Mouse (Mus musculus) gastrocnemius, postnatal 25 days (tissue): ENCODE measurements around the gene Ccr7. TPM values are rescaled to one million over a fixed set of nuclear protein-coding genes. Genes with fewer than 3 reads are reported as not detected.

Experiments used
- DNase-seq: peaks from one replicate; pipeline ENCODE4 v3.0.0; 2022
- total RNA-seq, 2 experiments: library from RNA; stranded (reverse); gene quantifications; 1 replicate in 1 of 2; 2 replicates in 1 of 2; pipeline ENCODE4 v1.2.3; 2021

Ccr7 gene
- total RNA-seq, 2 experiments from 2014 or later, result not detected

- DNase-seq, result no peak
These were observed 38.9 kb downstream of the Ccr7 start for GRCm38 (mm10) chr11:99115940-99116339.

DNA sequence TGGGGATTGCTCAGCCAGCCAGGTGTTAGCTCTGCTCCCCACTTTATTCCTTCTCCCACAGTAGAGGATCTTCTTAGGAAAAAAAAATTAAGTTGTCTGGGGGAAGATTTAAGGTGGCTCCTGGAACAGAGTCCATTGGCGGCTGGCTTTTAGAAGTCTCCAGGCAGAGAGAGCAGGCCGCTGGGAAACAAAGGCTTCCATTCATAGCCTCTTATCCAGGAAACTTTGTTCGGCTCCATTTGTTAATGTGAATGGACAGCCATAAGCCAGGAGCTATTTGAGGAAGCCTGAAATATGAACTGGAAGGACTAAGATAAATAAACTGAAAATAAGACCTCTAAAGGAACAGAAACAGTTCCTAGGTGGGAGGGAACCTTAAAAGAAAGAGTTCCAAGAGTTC is 41.8 kb downstream of the Ccr7 start:
- no peak for DNase-seq

DNA sequence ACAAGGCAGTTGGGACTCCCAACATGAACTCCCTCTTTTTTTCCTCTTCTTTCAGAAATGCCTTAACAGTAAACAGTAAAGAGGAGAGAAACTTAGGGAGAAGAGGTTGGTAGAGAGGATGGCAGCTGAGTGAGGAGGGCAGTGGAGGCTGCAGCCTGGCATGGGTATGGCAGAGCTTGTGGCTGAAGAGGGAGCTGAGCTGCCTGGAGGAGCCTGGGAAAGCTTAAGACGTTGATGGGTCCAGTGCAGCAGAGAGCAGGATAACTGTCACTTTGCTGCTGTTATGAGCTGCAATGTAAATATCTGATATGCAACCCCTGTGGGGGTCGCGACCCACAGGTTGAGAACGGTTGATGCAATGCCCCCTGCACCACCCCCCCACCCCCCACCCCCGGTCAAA is 42.2 kb downstream of the Ccr7 start:
- no peak for DNase-seq

- no peak for DNase-seq
These were observed 43.2 kb downstream of the Ccr7 start for GRCm38 (mm10) chr11:99111631-99112030.

DNA sequence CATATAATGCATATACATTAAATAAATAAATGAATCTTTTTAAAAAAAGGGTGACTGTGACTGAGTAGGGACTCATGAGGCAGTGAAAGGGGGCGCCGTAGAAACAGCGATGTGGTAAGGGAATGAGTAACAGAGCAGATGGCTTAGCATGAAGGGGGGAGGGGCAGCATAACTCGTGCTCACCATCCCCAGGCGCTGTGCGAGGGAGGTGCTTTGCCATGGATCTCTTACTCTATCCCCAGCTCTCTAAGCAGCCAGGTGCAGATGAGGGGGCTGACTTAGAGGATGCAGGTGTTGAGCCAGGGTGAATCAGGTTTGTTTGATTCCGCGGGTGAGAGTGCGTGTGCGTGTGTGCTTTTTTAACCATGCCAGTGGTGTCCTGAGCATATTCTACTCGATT is 43.7 kb downstream of the Ccr7 start:
- no peak for DNase-seq

- DNase-seq, result no peak
These were observed 44.3 kb downstream of the Ccr7 start for GRCm38 (mm10) chr11:99110370-99111110.

GRCm38 (mm10) chr11:99108296-99108695 is 46.6 kb downstream of the Ccr7 start:
- DNase-seq, result no peak

DNA sequence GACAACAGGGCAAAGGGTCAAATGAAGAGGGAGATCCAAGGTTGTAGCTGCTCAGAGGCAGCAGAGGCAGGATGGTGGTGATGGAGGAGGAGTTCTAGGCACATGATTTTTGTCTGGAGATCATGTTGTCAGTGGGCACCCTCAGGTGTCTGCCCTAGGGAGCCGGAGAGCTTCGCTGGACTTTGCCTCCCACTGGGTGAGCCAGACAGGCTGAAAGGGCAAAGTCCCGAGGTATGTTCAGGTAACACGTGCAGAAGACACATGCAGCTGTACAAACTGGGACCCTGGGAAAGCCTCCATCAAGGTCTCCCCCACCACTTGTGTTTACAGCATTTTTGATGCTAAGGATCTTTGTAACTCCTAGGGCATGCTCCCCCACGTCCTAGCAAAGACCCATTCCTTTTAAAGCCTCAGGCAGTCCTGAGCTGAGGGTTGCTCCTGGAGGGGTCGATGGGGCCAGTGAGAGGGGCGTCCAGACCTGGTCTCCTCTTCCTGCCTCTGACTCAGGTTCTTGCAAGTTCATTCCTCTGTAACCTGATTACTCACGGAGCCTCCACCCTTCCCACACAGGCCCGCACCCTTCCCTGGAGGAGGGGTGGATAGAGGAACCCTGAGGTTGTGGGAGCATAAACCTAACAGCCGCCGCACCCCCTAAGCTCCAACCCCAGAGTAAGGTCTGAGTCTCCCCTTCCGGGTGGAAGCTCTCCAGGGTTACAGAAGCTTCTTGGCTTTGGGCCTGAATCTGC is 48.7 kb downstream of the Ccr7 start:
- no peak for DNase-seq

GRCm38 (mm10) chr11:99104609-99105410 is 50.1 kb downstream of the Ccr7 start:
- no peak for DNase-seq

DNA sequence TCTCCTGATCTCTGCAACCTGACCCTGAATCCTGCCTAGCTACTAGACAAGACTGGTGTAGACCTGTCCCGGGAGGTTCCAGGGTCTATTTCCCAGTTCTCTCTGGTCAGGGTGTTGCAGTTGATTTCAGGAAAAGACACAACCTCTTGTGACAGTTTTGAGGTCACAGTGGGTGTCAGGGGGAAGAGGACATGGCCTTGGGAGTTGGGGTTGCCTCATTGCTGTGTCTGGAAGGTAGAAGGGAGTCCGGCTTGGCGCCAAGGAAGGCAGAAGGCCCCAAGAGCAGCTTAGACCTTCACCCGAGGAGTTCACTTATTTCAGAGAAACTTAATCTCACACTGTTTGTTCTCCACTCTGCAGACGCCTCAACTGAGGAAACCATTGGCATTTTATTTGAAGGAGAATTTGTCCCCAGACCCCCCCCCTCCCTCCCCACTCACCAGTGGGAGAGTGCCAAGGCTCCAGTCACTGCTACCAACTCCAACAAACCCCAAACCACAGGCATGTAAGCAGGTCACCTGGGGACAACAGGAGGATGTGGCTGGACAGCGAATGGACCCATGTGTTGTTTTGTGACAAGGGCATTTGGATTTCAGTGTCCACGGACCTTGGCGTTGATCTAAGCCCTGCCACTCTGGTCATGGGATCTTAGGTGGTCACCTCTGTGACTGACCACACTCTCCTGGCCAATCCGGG is 52.2 kb downstream of the Ccr7 start:
- DNase-seq, result no peak

- no peak for DNase-seq
These were observed 53.2 kb downstream of the Ccr7 start for GRCm38 (mm10) chr11:99101693-99102092.

DNA sequence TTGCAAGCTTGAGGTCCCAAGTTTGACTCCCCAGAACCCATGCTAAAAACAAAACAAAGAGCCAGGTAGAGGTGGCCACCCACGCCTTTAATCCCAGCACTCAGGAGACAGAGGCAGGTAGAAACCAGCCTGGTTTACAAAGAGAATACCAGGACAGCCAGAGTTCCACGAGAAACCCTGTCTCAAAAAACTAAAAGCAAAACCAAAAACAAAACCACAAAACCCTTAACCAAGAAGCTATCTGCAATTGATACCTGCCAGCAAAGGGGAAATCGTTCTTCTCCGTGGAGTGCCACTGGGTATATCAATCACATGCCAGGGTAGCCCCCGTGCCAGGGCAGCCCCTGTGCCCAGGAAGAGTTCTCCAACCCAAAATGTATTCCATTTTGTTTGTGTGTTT is 54.7 kb downstream of the Ccr7 start:
- DNase-seq, result no peak

DNA sequence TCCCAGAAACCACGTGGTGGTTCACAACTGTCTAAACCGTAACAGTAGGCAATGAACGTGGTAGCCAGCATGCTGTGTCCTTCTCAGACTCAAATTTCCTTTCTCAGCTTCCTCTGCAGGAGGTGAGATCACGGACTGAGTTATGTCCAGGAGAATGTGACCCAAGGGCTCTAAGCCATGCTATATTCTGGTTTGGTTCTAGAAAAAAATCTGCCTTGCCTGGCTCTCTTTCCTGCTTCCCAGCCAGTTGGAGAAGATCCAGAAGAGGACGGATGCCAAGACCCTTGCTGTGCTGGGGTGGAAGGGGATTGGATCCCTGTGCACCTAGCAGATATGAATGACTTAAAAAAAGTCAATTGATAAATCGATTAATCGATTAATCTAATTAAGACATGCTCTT is 55.4 kb downstream of the Ccr7 start:
- DNase-seq, result no peak

DNA sequence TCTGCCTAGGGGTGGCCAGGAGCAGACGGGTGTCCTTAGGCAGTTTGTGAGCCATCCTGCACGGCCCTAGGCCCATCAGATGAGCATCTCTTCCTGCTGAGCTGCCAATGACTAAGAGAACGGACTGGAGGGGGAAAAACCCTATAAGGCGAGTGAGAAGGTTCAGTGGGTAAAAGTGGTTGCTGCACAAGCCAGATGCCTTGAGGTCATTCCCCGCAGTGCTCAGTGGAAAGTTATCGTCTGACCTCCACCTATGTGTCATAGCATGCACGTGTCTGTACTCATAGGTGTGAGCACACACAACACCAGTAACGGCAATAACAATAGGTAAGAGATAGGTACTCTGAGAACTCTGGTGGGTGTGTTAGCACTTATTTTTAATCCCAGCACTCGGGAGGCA is 56.0 kb downstream of the Ccr7 start:
- DNase-seq, result no peak

DNA sequence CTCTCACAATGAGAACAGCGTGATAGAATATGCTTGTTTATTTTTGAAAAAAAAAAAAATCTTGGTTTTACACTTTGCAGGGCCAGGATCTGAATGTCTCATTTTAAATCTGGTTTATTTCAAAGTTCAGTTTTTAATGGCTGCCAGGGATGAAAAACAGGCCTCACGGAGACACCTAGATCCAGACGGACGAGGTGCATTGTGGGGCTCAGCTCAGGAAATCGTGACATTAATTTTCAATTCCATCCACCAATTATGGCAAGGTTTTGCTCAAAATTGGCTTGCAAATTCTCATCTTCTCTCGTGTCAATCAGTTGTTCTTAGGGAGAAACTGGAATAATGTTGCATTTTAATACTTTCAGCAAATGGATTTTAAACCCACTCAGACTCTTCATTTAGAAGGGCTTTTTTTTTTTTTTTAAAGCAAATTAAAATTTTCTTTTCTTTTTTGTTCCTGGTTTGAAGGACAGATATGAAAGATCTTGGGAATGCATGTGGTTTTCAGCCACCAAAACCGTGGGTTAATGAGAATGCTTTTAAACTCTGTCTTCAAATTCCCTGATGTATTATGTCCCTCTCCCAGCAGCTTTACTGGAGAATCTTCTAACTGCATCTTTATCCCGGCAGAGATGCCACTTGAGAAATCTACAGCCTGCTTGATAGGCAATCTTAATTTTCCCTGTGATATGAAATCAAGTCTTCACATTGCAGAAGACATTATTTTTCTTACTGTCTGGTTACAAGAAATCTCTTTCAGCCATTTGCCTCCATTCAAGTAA is 57.7 kb downstream of the Ccr7 start:
- no peak for DNase-seq

DNA sequence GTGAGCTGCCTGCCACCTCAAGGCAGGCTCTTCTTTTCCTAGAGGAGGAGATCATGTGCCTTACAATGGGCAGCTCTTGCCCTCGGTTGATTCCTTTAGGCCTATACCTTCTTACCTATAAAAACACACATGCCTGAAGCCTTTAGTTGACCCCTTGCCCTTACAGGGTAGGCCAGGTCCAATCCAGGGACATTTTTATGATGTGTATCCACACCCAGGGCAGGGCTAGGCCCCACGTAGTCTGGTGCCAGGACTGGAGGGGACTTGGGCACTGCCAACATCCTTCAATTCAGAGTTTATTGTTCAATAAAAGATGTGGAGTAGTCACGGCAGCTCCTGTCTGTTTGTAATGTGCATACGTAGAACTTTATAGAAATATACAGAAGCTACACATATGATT is 58.5 kb downstream of the Ccr7 start:
- DNase-seq, result no peak

GRCm38 (mm10) chr11:99095759-99096158 is 59.1 kb downstream of the Ccr7 start:
- DNase-seq, result no peak

DNA sequence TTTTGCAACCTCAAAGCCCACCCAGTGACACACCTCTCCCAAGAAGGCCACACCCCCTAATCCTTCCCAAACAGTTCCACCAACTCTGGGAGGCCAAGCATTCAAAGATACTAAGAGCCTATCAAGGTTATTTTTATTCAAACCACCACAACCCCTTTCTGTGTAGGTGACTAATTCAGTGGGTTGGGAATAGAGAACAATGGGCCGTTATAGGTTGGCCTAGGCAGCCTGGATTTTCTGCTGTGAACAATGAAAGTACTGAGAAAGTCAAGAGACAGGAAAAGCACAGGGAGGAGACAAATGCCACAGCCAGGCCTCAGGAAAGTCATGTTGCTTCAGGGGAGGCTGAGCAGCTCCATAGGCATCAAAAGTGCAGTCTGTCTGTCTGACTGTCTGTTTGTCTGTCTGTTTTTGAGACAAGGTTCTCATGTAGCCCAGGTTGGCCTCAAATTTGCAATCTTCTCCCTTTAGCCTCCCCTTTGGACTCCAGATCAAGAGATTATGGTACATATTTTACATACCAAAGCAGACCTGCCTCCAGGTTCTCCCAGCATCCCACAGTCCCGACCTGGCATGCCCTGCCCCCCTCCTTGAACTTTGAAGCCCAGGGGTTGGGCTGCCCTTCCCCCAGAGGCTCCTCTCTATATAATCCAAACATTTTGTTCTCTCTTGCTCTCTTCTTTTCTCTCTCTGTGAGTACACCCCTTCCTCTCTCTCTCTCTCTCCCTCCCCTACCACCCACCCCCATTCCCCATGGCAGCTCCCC is 59.8 kb downstream of the Ccr7 start:
- no peak for DNase-seq
